Mouse (Mus musculus): ENCODE measurements around the gene Polk.

DNA sequence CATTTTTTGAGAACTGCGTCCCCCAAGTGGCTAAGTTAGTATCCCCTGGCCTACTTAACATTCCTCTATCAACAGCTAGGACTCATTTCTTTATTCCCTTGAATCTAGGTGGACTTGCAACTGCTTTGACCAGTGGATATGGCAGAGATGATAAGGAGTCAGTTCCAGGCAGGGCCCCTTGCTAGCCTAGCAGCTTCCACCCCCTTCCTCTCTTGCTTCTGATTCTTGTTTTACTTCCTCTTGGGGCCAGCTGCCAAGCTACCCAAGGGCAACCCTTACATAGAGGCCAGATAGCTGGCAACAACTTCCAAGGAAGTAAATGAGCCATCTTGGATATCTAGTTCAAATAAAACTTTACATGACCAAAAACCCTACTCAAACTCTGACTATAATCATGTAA lies 105.5 kb downstream of the Polk start:
- TF ChIP-seq CTCF (IDR thresholded peaks at IDR 0.05; ENCODE audit: borderline replicate concordance, control insufficient read depth, extremely low read depth, insufficient read depth, low read length, poor library complexity) (no peak), POLR2A (IDR thresholded peaks at IDR 0.05; ENCODE audit: control insufficient read depth, extremely low read depth, insufficient read depth, low read length, poor library complexity) (no peak)

All from thymus, adult 2 months (tissue).